ENCODE assay signal across 8 mouse cellular contexts in genomic region chr8:95427594-95428535, GRCm38 (mm10). TPM values are rescaled to one million over a fixed set of nuclear protein-coding genes. Genes with fewer than 3 reads are reported as not detected.
A peak's percentile ranks its signal among the peaks of the same experiment; 100 is the strongest.
DNase-seq lines count a peak whose midpoint lies in the region; ATAC-seq lines count a peak whose summit lies in the region.

No protein-coding gene starts in this region.

- peak overlapping the region; percentile 1 for H3K4me3 ChIP-seq in intestine, embryonic 16.5 days (ENCODE audit: low read length)
- H3K4me3 ChIP-seq in limb, embryonic 13.5 days: no peak overlapping the region
- no peak overlapping the region for H3K4me3 ChIP-seq in midbrain, embryonic 14.5 days (replicated peaks; ENCODE audit: low read depth, low read length)

- H3K9ac ChIP-seq in intestine, embryonic 16.5 days (ENCODE audit: low read depth, low read length): peak overlapping the region; percentile 1; the same call in 1 of the 2 replicates
- H3K9ac ChIP-seq in limb, embryonic 13.5 days: 0 out of 2 replicates have a peak overlapping the region, but pooled peaks have one; percentile 1
- no peak overlapping the region for H3K9ac ChIP-seq in midbrain, embryonic 14.5 days (replicated peaks; ENCODE audit: low read length)

- peak; percentile 84 for ATAC-seq in granulocyte monocyte progenitor cell, adult 5-6 weeks (replicated peaks; ENCODE audit: poor library complexity, severe bottlenecking)
- ATAC-seq in intestine, embryonic 16.5 days: peak; percentile 52
- no peak for ATAC-seq in limb, embryonic 13.5 days (ENCODE audit: low FRiP score, low read depth)
- peak; percentile 18; the same call in 1 of the 2 replicates for ATAC-seq in midbrain, embryonic 14.5 days (ENCODE audit: low FRiP score, low TSS enrichment)

- peak; percentile 92 for DNase-seq in 416B (ENCODE audit: low read depth)
- DNase-seq in adrenal gland, adult (ENCODE audit: inconsistent age in 2 of 2, low spot score in 1 of 2): peak; percentile 81 to 94
- peak; percentile 73 for DNase-seq in embryo, embryonic 9.5 days (ENCODE audit: extremely low spot score)
- peak; percentile 90 for DNase-seq in midbrain, embryonic 14.5 days
- peak; percentile 51 to 82 for DNase-seq in spleen, postnatal 10 days (ENCODE audit: low spot score in 2 of 2)

- WGBS in intestine, embryonic 16.5 days: 18% methylated on average over 12 of the region's 12 CpGs
- WGBS in limb, embryonic 13.5 days: 36% methylated on average over 12 of the region's 12 CpGs
- WGBS in midbrain, embryonic 14.5 days: 32% methylated on average over 12 of the region's 12 CpGs

- H3K4me1 ChIP-seq in intestine, embryonic 16.5 days (ENCODE audit: control insufficient read depth, insufficient read depth, low read length): peaks cover 52% of the 10 kb centered on the region
- peaks cover 53% of the 10 kb centered on the region for H3K4me1 ChIP-seq in limb, embryonic 13.5 days
- peaks cover 60% of the 10 kb centered on the region for H3K4me1 ChIP-seq in midbrain, embryonic 14.5 days (ENCODE audit: control insufficient read depth, insufficient read depth, low read length)

- H3K9me3 ChIP-seq in intestine, embryonic 16.5 days (ENCODE audit: control insufficient read depth, low read length): no peaks in the 10 kb centered on the region
- H3K9me3 ChIP-seq in limb, embryonic 13.5 days: no peaks in the 10 kb centered on the region
- no peaks in the 10 kb centered on the region for H3K9me3 ChIP-seq in midbrain, embryonic 14.5 days (ENCODE audit: control insufficient read depth, low read length)

- no peaks in the 10 kb centered on the region for H3K36me3 ChIP-seq in intestine, embryonic 16.5 days (ENCODE audit: control insufficient read depth, insufficient read depth, low read length)
- peaks cover 5% of the 10 kb centered on the region for H3K36me3 ChIP-seq in limb, embryonic 13.5 days
- peaks cover 5% of the 10 kb centered on the region; the same call in 1 of the 2 replicates for H3K36me3 ChIP-seq in midbrain, embryonic 14.5 days (ENCODE audit: control insufficient read depth, insufficient read depth, low read length)

- H3K4me2 ChIP-seq in intestine, embryonic 16.5 days (ENCODE audit: low read depth, low read length): peak overlapping the region; percentile 30
- peak overlapping the region; percentile 28; the same call in 1 of the 2 replicates for H3K4me2 ChIP-seq in limb, embryonic 13.5 days (replicated peaks)
- H3K4me2 ChIP-seq in midbrain, embryonic 14.5 days (ENCODE audit: low read length): peak overlapping the region; percentile 30

- H3K27ac ChIP-seq in intestine, embryonic 16.5 days (ENCODE audit: low read length): peak overlapping the region; percentile 71
- H3K27ac ChIP-seq in limb, embryonic 13.5 days: peak overlapping the region; percentile 53
- peak overlapping the region; percentile 78 for H3K27ac ChIP-seq in midbrain, embryonic 14.5 days (replicated peaks; ENCODE audit: low read depth, low read length)

- no peaks in the 10 kb centered on the region for H3K27me3 ChIP-seq in intestine, embryonic 16.5 days (replicated peaks; ENCODE audit: control insufficient read depth, insufficient read depth, low read length)
- no peaks in the 10 kb centered on the region for H3K27me3 ChIP-seq in limb, embryonic 13.5 days
- H3K27me3 ChIP-seq in midbrain, embryonic 14.5 days (ENCODE audit: control insufficient read depth, insufficient read depth, low read length): no peaks in the 10 kb centered on the region

RNA-seq across cellular contexts. Expression of gene Cfap20, which starts 6.8 kb away (rescaled TPM):
- total RNA-seq in granulocyte monocyte progenitor cell, adult 5-6 weeks (2014; fragmentation: Nextera tagmentation): 62.1 and 78.1 TPM in 2 replicates
- total RNA-seq in granulocyte monocyte progenitor cell, adult 5-6 weeks (2017): 62.8 and 65.6 TPM in 2 replicates
- polyA plus RNA-seq in intestine, embryonic 16.5 days (2015; fragmentation: Nextera tagmentation; extraction: Ambion mirVana): 100 and 113 TPM in 2 replicates
- 154 and 161 TPM in 2 replicates for polyA plus RNA-seq in limb, embryonic 13.5 days (2015; fragmentation: Nextera tagmentation; extraction: Ambion mirVana)
- polyA plus RNA-seq in midbrain, embryonic 14.5 days (2014; fragmentation: Nextera tagmentation; extraction: Ambion mirVana): 133 TPM in 2 replicates
